Mouse (Mus musculus) heart, postnatal 0 days (tissue): ENCODE data around the gene Grid2. TPM values are rescaled to one million over a fixed set of nuclear protein-coding genes. Genes with fewer than 3 reads are reported as not detected.

Source experiments
- ATAC-seq: fragments of 200-750 bp; cut with Nextera tagmentation; 2 replicates; pipeline ENCODE4 v1.8.0; 2017; ENCODE audit warnings: low read depth, moderate number of reproducible peaks, moderate library complexity; ENCODE audit not compliant: insufficient read depth
- DNase-seq: peaks from one replicate; pipeline ENCODE4 v3.0.0-alpha.2; 2016; ENCODE audit warnings: low spot score
- H3K27ac ChIP-seq: fragments of 300-500 bp; sonication (generic); 2 replicates; pipeline ENCODE4 v1.5.1; 2014; ENCODE audit warnings: low read depth, mild to moderate bottlenecking
- H3K27me3 ChIP-seq: fragments of 300-500 bp; sonication (generic); 2 replicates; pipeline ENCODE4 v1.6.1; 2014; ENCODE audit warnings: low read length, mixed read lengths; ENCODE audit not compliant: control insufficient read depth, insufficient read depth
- H3K36me3 ChIP-seq: fragments of 300-500 bp; sonication (generic); replicated peaks from 2 replicates; pipeline ENCODE4 v1.6.1; 2014; ENCODE audit warnings: low read length, mixed read lengths; ENCODE audit not compliant: control insufficient read depth, insufficient read depth
- H3K4me1 ChIP-seq: fragments of 300-500 bp; sonication (generic); 2 replicates; pipeline ENCODE4 v1.6.1; 2014; ENCODE audit warnings: antibody characterized with exemption; ENCODE audit not compliant: control insufficient read depth, insufficient read depth
- H3K4me2 ChIP-seq: fragments of 300-500 bp; sonication (generic); 2 replicates; pipeline ENCODE4 v1.6.1; 2014; ENCODE audit warnings: low read depth, mild to moderate bottlenecking, low read length, moderate library complexity
- H3K4me3 ChIP-seq: fragments of 300-500 bp; sonication (generic); 2 replicates; pipeline ENCODE4 v1.5.1; 2014; ENCODE audit warnings: low read depth, low read length
- H3K9ac ChIP-seq: fragments of 300-500 bp; sonication (generic); replicated peaks from 2 replicates; pipeline ENCODE4 v1.6.1; 2014; ENCODE audit warnings: low read depth, low read length, mixed read lengths
- H3K9me3 ChIP-seq: fragments of 300-500 bp; sonication (generic); replicated peaks from 2 replicates; pipeline ENCODE4 v1.6.1; 2016; ENCODE audit warnings: low read length; ENCODE audit not compliant: control insufficient read depth
- CTCF ChIP-seq: IDR thresholded peaks from 2 replicates; pipeline ENCODE4 v1.5.1; 2016; ENCODE audit warnings: antibody characterized with exemption, control low read depth, low read depth
- EP300 ChIP-seq: IDR thresholded peaks from 2 replicates; pipeline ENCODE4 v1.6.1; 2016; ENCODE audit warnings: antibody characterized with exemption, low read depth
- WGBS: fragments of 180-500 bp; shearing (Covaris S2); extraction: QIAGEN DNeasy Blood & Tissue Kit; methylation state at CpG from one replicate; pipeline ENCODE4 v1.1.7; 2014; 5-methylcytosine and 5-hydroxymethylcytosine counted together
- polyA plus RNA-seq: library from polyadenylated mRNA; unstranded; fragments of >200 nt; fragmentation: Nextera tagmentation; extraction: Ambion mirVana; gene quantifications from 2 replicates; pipeline ENCODE4 v1.2.1, GENCODE M21; 2015
- total RNA-seq: library from RNA; depleted of rRNA; stranded (reverse); fragments of >200 nt; gene quantifications from 2 replicates; pipeline ENCODE4 v1.2.3, GENCODE M21; 2014; ENCODE audit warnings: low replicate concordance

The Grid2 gene
- total and polyA plus RNA-seq, 2 experiments from 2014 or later, result 0.10 to 0.27 TPM

DNA sequence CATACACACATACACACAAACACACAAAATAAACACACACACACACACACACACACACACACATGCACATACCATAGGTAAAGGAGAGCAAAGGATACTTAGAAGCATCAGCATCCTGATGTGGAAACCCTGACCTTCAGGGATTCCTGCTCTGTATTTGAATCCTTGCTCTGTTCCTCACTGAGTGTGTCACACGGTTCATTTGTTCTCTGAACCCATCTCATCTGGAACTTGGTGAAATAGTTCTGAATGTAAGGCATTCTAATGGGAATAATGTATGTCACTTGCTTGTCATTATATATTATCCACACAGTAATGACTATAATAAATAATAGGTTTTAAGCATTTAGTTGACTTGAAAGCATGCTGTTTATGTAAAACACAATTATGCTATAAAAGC is 1173.2 kb downstream of the Grid2 start:
- WGBS, result 69% methylated on average over 1 of the region's 1 CpGs

GRCm38 (mm10) chr6:64448127-64448526 is 1192.5 kb downstream of the Grid2 start:
- DNase-seq (no peak), ATAC-seq (no peak)
- no peaks in the 10 kb centered on the region for H3K4me1 ChIP-seq
- H3K9me3 ChIP-seq, result no peaks in the 10 kb centered on the region
- H3K4me3 ChIP-seq, result no peak overlapping the region
- no peaks in the 10 kb centered on the region for H3K36me3 ChIP-seq
- H3K27me3 ChIP-seq, result no peaks in the 10 kb centered on the region
- TF ChIP-seq EP300 (no peak), CTCF (no peak)
- no peak overlapping the region for H3K27ac ChIP-seq
- 65% methylated on average over 5 of the region's 5 CpGs for WGBS
- H3K4me2 ChIP-seq, result no peak overlapping the region
- H3K9ac ChIP-seq, result no peak overlapping the region

More for the DNA sequence above, 1173.2 kb downstream of the Grid2 start:
- no peaks in the 10 kb centered on the region for H3K4me1 ChIP-seq
- DNase-seq (no peak), ATAC-seq (no peak)
- H3K27ac ChIP-seq, result no peak overlapping the region
- H3K27me3 ChIP-seq, result no peaks in the 10 kb centered on the region
- no peak overlapping the region for H3K4me3 ChIP-seq
- no peaks in the 10 kb centered on the region for H3K36me3 ChIP-seq
- H3K9ac ChIP-seq, result no peak overlapping the region
- TF ChIP-seq CTCF (no peak), EP300 (no peak)
- no peak overlapping the region for H3K4me2 ChIP-seq
- no peaks in the 10 kb centered on the region for H3K9me3 ChIP-seq

GRCm38 (mm10) chr6:64448864-64449355 is 1193.2 kb downstream of the Grid2 start:
- H3K4me3 ChIP-seq, result no peak overlapping the region
- no peak overlapping the region for H3K9ac ChIP-seq
- no peak for TF ChIP-seq EP300
- TF ChIP-seq CTCF, result no peak
- ATAC-seq (no peak), DNase-seq (no peak)
- no peaks in the 10 kb centered on the region for H3K27me3 ChIP-seq
- H3K27ac ChIP-seq, result no peak overlapping the region
- H3K36me3 ChIP-seq, result no peaks in the 10 kb centered on the region
- no peak overlapping the region for H3K4me2 ChIP-seq
- H3K9me3 ChIP-seq, result no peaks in the 10 kb centered on the region
- WGBS, result 77% methylated on average over 4 of the region's 4 CpGs
- H3K4me1 ChIP-seq, result no peaks in the 10 kb centered on the region

GRCm38 (mm10) chr6:64450770-64451169 is 1195.1 kb downstream of the Grid2 start:
- 81% methylated on average over 3 of the region's 3 CpGs for WGBS
- ATAC-seq (no peak), DNase-seq (no peak)
- H3K27ac ChIP-seq, result no peak overlapping the region
- no peak overlapping the region for H3K4me2 ChIP-seq
- TF ChIP-seq EP300 (no peak), CTCF (no peak)
- H3K36me3 ChIP-seq, result no peaks in the 10 kb centered on the region
- H3K4me3 ChIP-seq, result no peak overlapping the region
- no peaks in the 10 kb centered on the region for H3K9me3 ChIP-seq
- no peaks in the 10 kb centered on the region for H3K27me3 ChIP-seq
- H3K9ac ChIP-seq, result no peak overlapping the region
- no peaks in the 10 kb centered on the region for H3K4me1 ChIP-seq

DNA sequence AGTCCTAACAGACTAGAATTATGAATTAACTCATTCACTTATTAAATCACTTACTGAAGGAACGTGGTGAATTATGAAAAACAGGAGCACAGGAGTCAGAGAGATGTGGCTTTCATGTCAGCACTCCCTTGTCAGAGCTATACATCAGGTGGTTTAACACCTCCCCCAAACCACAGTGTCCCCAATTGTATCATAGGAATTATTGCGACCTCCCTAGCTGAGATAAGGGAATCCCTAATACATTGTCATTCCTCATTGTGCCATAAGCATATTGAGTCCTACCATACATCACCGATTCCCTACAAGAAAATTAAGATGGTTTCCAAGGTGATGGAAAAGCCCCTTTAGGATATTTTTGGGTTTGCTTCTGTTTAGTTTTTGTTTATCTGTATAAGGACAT is 1224.2 kb downstream of the Grid2 start:
- ATAC-seq (no peak), DNase-seq (no peak)
- TF ChIP-seq CTCF, result no peak
- TF ChIP-seq EP300, result no peak
- Histone ChIP-seq H3K27ac (no peak overlapping the region), H3K27me3 (no peaks in the 10 kb centered on the region), H3K9me3 (no peaks in the 10 kb centered on the region), H3K36me3 (no peaks in the 10 kb centered on the region), H3K4me3 (no peak overlapping the region), H3K4me1 (no peaks in the 10 kb centered on the region), H3K4me2 (no peak overlapping the region), H3K9ac (no peak overlapping the region)
- 78% methylated on average over 3 of the region's 3 CpGs for WGBS

DNA sequence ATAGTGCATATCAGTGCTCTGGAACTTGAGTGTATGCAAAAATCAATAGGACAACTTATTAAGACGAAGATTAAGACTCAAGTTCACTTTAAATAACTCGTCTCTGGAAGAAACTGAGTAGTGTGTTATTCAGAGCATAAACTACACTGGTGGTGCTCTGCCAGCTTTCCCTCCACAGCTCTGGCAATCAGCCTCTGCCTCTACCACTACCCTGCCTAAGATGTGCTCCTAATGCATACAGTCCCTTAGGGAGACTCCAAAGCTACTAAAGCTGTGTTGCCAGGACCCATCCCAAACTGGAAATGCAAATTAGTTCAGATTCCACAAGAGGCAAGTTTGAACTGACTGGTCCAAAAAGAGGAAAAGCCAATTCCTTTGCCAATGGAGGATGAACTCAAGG is 1224.9 kb downstream of the Grid2 start:
- Histone ChIP-seq H3K4me3 (no peak overlapping the region), H3K36me3 (no peaks in the 10 kb centered on the region), H3K4me2 (no peak overlapping the region), H3K4me1 (no peaks in the 10 kb centered on the region), H3K9ac (no peak overlapping the region), H3K9me3 (no peaks in the 10 kb centered on the region), H3K27me3 (no peaks in the 10 kb centered on the region), H3K27ac (no peak overlapping the region)
- ATAC-seq (no peak), DNase-seq (no peak)
- WGBS, result 42% methylated on average over 2 of the region's 2 CpGs
- TF ChIP-seq EP300, result no peak
- no peak for TF ChIP-seq CTCF
